Mouse (Mus musculus) heart, postnatal 4 days (tissue): ENCODE data around the gene Cpne4. TPM values are rescaled to one million over a fixed set of nuclear protein-coding genes. Genes with fewer than 3 reads are reported as not detected.

Experiments
- DNase-seq: peaks from one replicate; pipeline ENCODE4 v3.0.0; 2021
- total RNA-seq, 2 experiments: library from RNA; stranded (reverse); gene quantifications; 2 replicates each; pipeline ENCODE4 v1.2.3; 2021

Gene Cpne4
- total RNA-seq, 2 experiments from 2014 or later, result not detected

GRCm38 (mm10) chr9:104687051-104687450, 140.0 kb downstream of the Cpne4 start:
- DNase-seq, result no peak

DNA sequence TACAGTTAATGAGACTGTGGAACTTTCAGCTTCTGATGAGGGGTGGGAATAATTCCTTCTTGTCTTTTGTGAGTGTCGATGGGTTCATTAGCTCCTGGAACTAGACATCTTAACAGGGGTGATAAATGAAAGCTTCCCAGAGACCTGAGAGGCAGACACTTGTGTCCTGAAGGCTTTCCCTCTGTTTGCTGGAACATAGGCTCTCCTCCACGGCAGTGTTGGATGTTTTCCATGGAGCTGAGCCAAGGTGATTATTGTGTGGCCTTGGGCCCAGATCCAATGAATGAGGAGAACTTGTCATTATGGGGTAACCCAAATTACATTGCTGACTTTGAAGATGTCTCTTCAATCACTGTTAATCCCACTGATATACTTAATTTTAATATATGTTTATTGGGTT, 146.1 kb downstream of the Cpne4 start:
- DNase-seq, result peak; percentile 51

DNA sequence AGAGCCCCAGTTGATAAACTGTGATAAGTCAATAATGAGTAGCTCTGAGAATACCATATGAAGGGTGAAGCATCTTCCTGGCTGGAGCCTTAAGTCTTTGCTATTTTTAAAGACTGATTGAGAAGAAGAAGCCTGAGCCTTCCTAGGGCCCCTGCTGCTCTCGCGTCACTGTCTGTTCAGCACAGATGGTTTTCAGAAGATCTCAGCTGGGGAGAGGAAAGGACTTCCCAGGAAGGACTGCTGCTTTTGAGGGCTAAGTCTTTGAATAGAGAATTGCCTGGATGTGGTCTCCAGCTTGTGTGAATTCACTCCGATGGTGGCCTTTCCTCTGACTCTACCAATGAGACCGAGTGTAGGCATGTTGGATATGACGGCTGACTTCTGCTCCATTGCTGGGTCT, 163.7 kb downstream of the Cpne4 start:
- DNase-seq, result no peak

GRCm38 (mm10) chr9:104725311-104725710, 178.2 kb downstream of the Cpne4 start:
- no peak for DNase-seq

GRCm38 (mm10) chr9:104742661-104743380, 195.7 kb downstream of the Cpne4 start:
- no peak for DNase-seq

GRCm38 (mm10) chr9:104755519-104755918, 208.4 kb downstream of the Cpne4 start:
- DNase-seq, result no peak

DNA sequence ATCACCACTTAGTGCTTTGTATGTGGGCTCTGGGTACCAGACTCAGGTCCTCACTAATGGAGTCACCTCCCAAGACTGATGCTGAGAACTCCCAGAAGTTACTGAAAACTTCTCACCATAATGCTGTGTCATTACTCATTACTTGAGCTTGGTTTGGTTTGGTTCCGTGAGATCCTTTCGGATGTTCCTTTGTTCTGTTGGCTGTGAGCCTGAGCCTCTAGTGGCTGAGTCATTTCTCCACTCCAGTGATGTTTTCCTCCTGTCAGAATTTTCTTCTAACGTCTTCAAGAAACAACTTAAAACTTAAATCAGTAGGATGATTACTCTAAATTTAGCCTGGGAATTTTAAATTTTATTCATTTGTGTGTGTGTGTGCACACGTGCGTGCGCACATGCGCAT, 212.9 kb downstream of the Cpne4 start:
- no peak for DNase-seq

DNA sequence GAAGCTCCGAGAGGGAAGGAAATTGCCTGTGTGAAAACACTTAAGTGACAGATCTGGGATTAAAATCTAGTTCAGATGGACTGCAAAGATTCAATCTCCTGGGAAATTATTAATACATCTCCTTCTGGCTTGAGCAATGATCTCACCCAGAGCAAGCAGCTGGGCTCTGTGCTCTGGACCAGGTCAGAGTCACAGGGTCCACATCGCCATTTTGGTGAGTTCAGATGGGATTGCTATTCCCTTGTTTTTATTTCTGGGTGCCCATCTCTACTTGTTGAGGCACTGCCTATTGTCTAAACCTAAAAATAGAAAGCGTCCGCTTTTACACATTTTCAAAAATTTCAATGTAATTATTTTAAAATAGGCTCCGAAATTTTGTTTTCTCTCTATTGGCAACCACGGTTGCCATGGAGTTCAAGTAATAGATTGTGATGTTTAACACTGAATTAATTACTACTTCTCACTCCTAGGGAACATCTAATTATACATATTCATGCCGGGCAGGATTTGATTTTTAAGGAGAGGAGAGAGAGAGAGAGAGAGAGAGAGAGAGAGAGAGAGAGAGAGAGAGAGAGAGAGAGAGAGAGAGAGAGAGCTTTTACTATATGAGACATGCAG, 229.2 kb downstream of the Cpne4 start:
- no peak for DNase-seq

DNA sequence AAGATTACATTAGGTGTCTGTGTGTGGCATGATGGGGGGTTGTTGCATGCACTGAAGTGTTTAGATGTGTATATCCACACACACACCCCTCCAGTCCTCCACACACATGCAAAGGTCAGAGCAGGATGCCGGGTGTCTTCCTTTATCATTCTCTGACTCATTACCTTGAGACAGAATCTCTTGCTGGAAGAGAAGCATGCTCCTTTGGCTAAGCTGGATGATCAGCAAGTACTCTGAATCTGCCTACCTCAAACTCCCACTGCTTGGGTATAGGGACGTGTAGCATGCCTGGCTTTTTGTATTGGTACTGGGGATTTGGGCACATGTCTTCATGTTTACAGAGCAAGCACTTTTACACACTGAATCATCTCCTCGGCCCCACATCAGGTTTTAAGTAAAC, 230.0 kb downstream of the Cpne4 start:
- no peak for DNase-seq

DNA sequence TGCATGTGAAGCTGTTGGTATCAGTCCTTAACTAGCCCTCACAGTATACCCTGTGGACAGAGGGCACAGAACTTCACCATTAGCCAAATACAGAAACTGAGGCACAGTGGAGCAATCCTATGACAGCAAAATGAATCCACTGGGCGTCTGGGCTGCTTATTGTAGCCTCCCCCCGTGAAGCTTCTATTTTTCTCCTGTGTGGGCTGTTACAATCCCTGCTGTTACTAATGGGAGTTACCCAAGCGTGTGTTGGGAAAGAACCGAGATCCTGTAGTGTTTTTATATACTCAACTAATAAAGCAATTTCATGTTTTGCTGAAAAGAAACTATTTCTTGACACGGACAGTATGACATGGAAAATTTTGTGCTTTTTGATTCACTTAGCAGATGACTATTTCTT, 230.7 kb downstream of the Cpne4 start:
- no peak for DNase-seq

GRCm38 (mm10) chr9:104796601-104797000, 249.5 kb downstream of the Cpne4 start:
- DNase-seq, result no peak

DNA sequence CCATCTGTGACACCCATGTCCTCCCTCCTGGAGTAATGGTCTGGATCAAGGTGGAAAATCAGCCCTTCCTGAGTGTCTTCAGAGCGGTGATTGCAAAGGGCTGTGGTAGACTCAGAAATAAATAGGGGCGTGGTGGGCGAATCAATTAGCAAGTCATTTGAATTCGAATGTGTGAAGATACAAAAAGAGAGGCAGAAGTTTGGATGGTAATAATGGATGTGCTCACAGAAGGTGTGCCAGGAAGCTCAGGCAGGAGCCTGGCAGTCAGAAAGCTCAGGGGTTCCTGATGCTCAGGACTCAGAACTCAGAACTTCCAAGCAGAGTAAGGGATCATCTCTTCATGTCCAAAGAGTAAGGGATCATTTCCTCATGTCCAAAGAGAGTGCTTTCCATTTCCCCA, 257.7 kb downstream of the Cpne4 start:
- DNase-seq, result no peak

GRCm38 (mm10) chr9:104814681-104815080, 267.6 kb downstream of the Cpne4 start:
- DNase-seq, result no peak

DNA sequence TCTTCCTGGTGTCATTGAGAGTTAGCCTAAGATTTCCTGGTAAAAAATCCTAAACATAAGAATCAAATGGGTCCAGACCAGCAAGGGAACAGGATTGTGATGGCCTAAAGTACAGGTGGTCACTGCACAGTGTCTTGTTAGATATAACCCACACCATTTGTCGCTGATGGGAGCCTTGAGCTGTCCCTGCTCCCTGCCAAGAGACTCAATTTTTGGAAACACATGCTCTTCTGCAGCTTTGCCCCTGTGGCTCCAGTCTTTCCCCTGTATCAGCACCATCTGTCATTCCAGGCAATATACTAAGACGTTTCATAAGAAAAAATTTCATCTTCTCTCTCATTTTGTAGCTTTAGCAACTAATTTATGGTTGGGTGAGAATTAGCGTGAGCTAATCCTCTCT, 281.6 kb downstream of the Cpne4 start:
- DNase-seq, result no peak

- no peak for DNase-seq
Measured at GRCm38 (mm10) chr9:104832934-104833539, 286.0 kb downstream of the Cpne4 start.

DNA sequence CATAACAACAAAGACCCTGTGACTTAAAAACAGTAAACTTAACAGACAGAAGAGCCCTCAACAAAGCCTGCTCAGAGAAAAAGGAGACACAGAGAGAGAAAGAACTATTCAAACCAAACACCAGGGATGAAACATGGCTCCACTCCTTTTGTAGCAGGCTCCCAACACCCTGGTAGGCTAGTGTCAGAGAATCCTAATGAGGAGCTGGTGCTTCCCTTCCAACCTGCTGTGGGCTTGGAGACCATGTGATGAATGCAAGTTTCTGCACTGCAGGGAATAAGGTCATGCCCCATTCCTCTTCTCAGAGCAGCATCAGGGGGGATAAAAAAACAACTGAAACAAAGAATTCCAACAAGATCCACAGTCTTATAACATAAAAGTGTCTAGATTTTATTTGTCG, 290.8 kb downstream of the Cpne4 start:
- DNase-seq, result no peak

- DNase-seq, result no peak
Measured at GRCm38 (mm10) chr9:104841278-104841677, 294.2 kb downstream of the Cpne4 start.

DNA sequence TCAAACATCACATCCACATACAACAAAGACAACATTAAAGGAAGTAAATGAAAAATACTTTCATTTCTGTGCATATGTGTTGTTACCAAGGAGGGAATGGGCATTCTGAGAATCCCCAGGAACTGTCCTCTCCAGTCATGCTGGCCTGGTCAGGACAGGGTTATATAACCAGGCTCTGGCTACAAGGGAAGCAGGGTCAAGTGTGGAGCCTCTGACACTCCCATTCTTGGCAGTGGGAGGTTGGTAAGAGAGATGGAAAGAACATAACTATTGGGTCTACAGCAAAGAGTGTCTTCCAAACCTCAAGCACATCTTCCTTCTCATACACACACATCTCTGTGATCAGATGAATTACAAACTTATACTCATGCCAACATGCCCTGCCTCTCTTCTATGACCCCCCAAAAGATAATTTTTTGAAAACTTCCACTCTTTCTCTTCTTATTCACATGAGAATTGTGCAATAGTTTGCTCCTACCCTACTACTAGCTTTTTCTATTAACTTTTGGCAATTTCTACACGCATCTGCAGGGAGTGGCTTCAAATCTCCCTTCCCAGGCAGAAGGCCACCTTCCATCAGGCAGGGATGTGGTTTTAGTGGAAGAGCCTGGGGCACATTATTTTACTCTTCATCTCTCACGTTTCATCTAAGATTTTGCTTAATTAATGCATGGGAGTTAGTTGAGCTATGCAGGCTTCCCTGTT, 298.3 kb downstream of the Cpne4 start:
- no peak for DNase-seq

GRCm38 (mm10) chr9:104853701-104854100, 306.6 kb downstream of the Cpne4 start:
- DNase-seq, result no peak

GRCm38 (mm10) chr9:104854245-104854921, 307.3 kb downstream of the Cpne4 start:
- peak; percentile 20 for DNase-seq

- no peak for DNase-seq
Measured at GRCm38 (mm10) chr9:104865830-104866229, 318.7 kb downstream of the Cpne4 start.

- no peak for DNase-seq
Measured at GRCm38 (mm10) chr9:104872586-104872985, 325.5 kb downstream of the Cpne4 start.

DNA sequence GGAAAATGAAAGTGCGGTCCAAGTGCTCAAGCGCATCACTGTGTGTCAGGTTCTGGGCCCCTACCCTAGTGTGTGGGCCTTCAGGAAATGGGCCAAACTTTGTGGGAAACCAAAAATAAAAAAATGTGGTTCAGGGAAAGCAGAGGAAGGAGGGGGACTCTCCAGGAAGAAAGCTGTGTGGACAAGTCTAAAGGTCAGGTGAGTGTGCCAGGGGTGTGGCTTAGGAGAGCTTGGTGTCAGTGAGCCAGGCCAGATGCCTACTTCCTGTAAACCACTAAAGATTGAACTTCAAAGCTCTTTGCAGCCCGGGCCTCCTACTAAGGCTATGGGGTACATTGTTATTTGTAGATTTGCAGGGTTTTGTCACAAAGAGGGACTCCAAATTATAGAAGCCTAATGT, 327.1 kb downstream of the Cpne4 start:
- DNase-seq, result no peak
